Mouse (Mus musculus) small intestine, adult 2 months (tissue): ENCODE results near the gene Slc22a15. TPM values are rescaled to one million over a fixed set of nuclear protein-coding genes. Genes with fewer than 3 reads are reported as not detected.

Experiments used
- H3K27ac ChIP-seq: fragments of 200-500 bp; 2 replicates; pipeline ENCODE4 v1.5.1; 2012; ENCODE audit warnings: low read depth, low read length, control low read depth, inconsistent platforms; ENCODE audit not compliant: insufficient read depth
- H3K27me3 ChIP-seq: fragments of 200-500 bp; 2 replicates; pipeline ENCODE4 v1.6.1; 2012; ENCODE audit warnings: mild to moderate bottlenecking, moderate library complexity, low read length, inconsistent platforms; ENCODE audit not compliant: control insufficient read depth, insufficient read depth
- H3K36me3 ChIP-seq: fragments of 200-500 bp; 2 replicates; pipeline ENCODE4 v1.6.1; 2012; ENCODE audit warnings: mild to moderate bottlenecking, low read length, control low read depth, inconsistent platforms; ENCODE audit not compliant: control insufficient read depth, insufficient read depth
- H3K4me1 ChIP-seq: fragments of 200-500 bp; 2 replicates; pipeline ENCODE4 v1.6.1; 2012; ENCODE audit warnings: low read length, inconsistent platforms, mixed read lengths; ENCODE audit not compliant: control insufficient read depth, insufficient read depth, insufficient read length
- H3K4me3 ChIP-seq: fragments of 200-500 bp; 2 replicates; pipeline ENCODE4 v1.5.1; 2012; ENCODE audit warnings: low read depth, mild to moderate bottlenecking, control low read depth, inconsistent platforms, low read length, moderate library complexity
- CTCF ChIP-seq: fragments of 200-500 bp; IDR thresholded peaks from 2 replicates; pipeline ENCODE4 v1.5.1; 2012; ENCODE audit warnings: low read depth, mild to moderate bottlenecking, control low read depth, inconsistent platforms, low read length, moderate library complexity, mixed read lengths; ENCODE audit not compliant: insufficient replicate concordance, insufficient read length; ENCODE audit errors: extremely low read depth
- POLR2A ChIP-seq: fragments of 200-500 bp; IDR thresholded peaks from 2 replicates; pipeline ENCODE4 v1.6.1; 2012; ENCODE audit warnings: low read depth, mild to moderate bottlenecking, control low read depth, inconsistent platforms, low read length, moderate library complexity
- WGBS: fragments of 180-500 bp; shearing (Covaris S2); methylation state at CpG from one replicate; pipeline ENCODE4 v1.1.7; 2018; 5-methylcytosine and 5-hydroxymethylcytosine counted together
- polyA plus RNA-seq: library from polyadenylated mRNA; depleted of rRNA; stranded (reverse); fragments of >200 nt; gene quantifications from 2 replicates; pipeline ENCODE4 v1.2.3, GENCODE M21; 2012; rRNA removed

Gene Slc22a15
- polyA plus RNA-seq, 1 experiment, result 4.9 TPM

DNA sequence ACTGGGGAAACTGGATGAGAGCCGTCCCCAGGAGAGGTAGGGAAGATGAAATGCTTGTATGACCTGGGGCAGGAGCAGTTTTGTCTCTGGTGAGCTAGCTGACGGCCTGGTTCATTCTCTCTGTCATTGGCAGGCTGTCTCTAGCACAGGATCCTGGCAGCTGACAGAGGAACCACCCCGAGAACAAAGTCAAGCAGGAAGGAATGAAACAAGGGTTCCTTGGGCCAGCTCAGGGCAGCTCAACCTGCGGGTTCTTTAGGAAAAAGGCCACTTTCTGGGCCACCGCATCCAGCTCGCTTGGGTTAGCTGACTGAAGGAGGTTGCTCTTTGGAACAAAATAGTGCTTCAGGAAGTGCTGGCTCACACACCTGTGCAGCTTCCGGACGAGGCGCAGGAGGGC, 109.5 kb downstream of the Slc22a15 start:
- WGBS, result 79% methylated on average over 9 of the region's 9 CpGs
- no peak for TF ChIP-seq CTCF
- TF ChIP-seq POLR2A, result no peak
- Histone ChIP-seq H3K4me1 (no peaks in the 10 kb centered on the region), H3K36me3 (no peaks in the 10 kb centered on the region), H3K4me3 (no peak overlapping the region), H3K27ac (no peak overlapping the region), H3K27me3 (no peaks in the 10 kb centered on the region)

DNA sequence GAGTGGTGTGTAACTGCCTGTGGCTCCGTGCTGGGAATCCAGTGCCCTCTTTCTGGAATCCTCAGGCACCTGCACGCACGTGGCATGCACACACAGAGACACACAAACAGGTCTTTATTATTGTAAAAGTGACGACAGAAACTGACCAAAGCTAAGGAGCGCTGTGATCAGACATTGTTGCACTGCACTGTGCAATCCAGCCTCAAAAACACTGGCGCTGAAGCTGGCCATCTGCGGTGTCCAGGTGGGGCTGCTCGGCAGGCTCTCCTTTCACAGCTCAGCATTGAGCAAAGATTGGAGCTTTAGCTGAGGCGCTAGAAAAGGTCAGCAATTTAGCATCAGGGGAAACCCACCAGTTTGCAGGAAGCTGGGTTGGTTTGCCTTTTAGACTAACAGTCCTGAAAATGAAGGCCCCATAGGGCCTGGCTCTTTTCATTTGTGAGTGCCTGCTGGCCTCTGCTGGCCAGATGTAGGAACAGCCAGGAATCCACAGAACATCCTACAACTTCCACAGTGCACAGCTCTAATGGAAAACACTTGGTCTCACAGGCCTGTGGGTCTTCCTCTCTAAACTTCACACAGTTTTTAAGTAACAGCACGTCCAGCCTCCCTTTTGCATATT, 111.8 kb downstream of the Slc22a15 start:
- Histone ChIP-seq H3K27ac (no peak overlapping the region), H3K36me3 (no peaks in the 10 kb centered on the region), H3K4me1 (no peaks in the 10 kb centered on the region), H3K27me3 (no peaks in the 10 kb centered on the region), H3K4me3 (no peak overlapping the region)
- TF ChIP-seq POLR2A (no peak), CTCF (peak; percentile 90; the same call in 1 of the 2 replicates)
- WGBS, result 70% methylated on average over 10 of the region's 10 CpGs

DNA sequence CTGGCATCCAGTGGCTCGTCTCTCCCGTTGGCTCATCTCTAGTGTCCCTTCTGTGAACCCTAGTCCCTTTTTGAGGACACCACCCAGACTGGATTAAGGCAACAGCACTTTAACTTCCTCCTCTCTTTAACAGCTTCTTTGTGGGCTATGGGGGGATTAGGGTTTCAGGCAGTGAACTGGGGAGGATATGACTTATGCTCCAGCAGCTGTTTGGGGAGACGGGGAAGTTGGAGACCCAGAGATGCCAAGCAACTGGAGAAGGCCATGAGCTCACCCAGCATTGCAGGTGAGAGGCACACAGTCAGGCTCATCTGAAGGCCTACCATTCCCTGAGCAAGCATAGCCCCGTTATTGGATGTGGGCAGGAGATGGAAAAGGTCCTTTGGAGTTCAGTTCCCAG, 112.3 kb downstream of the Slc22a15 start:
- Histone ChIP-seq H3K4me3 (no peak overlapping the region), H3K27ac (no peak overlapping the region), H3K4me1 (no peaks in the 10 kb centered on the region), H3K36me3 (no peaks in the 10 kb centered on the region), H3K27me3 (no peaks in the 10 kb centered on the region)
- TF ChIP-seq POLR2A (no peak), CTCF (no peak)
- 66% methylated on average over 4 of the region's 4 CpGs for WGBS

DNA sequence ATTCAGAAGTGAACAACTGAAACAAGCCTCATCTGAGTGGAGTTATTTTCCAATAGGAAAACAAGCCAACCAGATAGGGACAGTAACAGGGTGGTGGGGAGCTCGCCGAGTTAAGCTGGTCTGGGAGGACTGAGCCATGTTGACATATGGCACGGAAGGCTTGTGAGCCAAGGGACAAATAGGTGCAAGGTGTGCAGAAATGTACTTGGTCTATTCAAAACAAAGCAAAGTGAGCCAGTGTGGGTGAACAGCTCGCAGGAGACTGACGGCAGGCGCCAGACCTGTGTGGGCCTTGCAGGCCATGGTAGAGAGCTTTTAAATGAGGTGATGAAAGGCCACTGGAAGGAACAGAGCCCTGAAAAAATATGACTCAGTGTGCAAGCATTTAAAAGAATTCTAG, 116.6 kb downstream of the Slc22a15 start:
- H3K4me1 ChIP-seq, result peaks cover 16% of the 10 kb centered on the region
- H3K27me3 ChIP-seq, result no peaks in the 10 kb centered on the region
- no peaks in the 10 kb centered on the region for H3K36me3 ChIP-seq
- no peak overlapping the region for H3K27ac ChIP-seq
- TF ChIP-seq CTCF (no peak), POLR2A (no peak)
- 94% methylated on average over 6 of the region's 6 CpGs for WGBS
- H3K4me3 ChIP-seq, result no peak overlapping the region

DNA sequence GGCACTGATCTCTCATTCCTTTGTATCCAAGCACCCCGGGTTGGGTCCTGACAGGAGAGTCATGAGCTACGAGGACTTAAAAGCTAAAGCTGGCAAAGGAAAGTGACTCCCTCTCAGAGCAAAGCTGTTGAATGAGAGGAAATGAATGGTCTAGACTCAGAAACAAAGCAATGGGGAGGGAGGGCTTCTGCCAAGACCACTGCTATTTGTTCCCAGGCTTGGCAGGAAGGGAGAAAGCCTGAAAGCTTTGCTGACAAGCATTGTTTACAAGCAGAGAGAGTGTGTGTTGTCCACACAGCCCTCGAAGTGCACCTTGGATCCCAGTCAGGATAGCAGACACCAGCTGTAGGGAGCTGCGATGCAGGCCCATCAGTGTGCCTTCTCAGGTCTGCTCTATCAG, 117.3 kb downstream of the Slc22a15 start:
- 59% methylated on average over 4 of the region's 4 CpGs for WGBS
- no peak overlapping the region for H3K4me3 ChIP-seq
- H3K27me3 ChIP-seq, result no peaks in the 10 kb centered on the region
- TF ChIP-seq POLR2A, result no peak
- no peak for TF ChIP-seq CTCF
- peaks cover 19% of the 10 kb centered on the region for H3K4me1 ChIP-seq
- no peaks in the 10 kb centered on the region for H3K36me3 ChIP-seq
- no peak overlapping the region for H3K27ac ChIP-seq

DNA sequence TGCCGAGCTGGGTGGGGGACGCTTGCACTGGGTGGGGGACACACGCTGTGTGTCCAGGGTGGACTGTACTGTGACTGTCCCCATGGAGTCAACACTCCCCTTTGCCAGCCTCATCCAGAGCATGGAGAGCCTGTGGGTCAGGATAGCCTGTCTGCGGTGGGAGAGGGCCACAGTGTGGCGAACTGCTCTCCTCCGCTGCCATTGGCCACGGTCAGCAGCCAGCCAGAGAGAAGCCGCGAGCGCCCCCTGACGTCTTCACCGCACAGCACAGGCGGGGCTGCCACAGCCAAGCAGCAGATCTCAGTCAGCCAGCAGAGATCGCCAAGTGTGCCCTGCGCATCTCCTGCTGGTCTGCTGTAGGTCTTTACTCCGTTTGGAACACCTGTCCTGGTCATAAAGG, 118.1 kb downstream of the Slc22a15 start:
- H3K36me3 ChIP-seq, result no peaks in the 10 kb centered on the region
- peak overlapping the region; percentile 36 for H3K4me3 ChIP-seq
- H3K4me1 ChIP-seq, result peaks cover 26% of the 10 kb centered on the region
- TF ChIP-seq CTCF (peak; percentile 71), POLR2A (no peak)
- no peaks in the 10 kb centered on the region for H3K27me3 ChIP-seq
- H3K27ac ChIP-seq, result peak overlapping the region; percentile 85
- 4% methylated on average over 16 of the region's 16 CpGs for WGBS

Other genes starting within 250 kb of the Slc22a15 start
- gene Mab21l3, start 75.5 kb downstream of the Slc22a15 start, polyA plus RNA-seq, result 0.35 and 0.38 TPM in 2 replicates
- 0.05 TPM in 1 of 2 replicates, not detected in the other for gene Nhlh2, start 85.6 kb upstream of the Slc22a15 start, polyA plus RNA-seq
- gene Casq2, start 162.0 kb upstream of the Slc22a15 start, polyA plus RNA-seq, result 0.77 and 1.1 TPM in 2 replicates